Mouse (Mus musculus) midbrain, postnatal 0 days (tissue): ENCODE data around the gene Itgb1bp1. TPM values are rescaled to one million over a fixed set of nuclear protein-coding genes. Genes with fewer than 3 reads are reported as not detected.

Experiments used
- ATAC-seq: fragments of 200-750 bp; cut with Nextera tagmentation; 2 replicates; pipeline ENCODE4 v1.8.0; 2017; ENCODE audit warnings: moderate number of reproducible peaks, mild to moderate bottlenecking, moderate TSS enrichment, moderate library complexity; ENCODE audit not compliant: low FRiP score
- DNase-seq: peaks from one replicate; pipeline ENCODE4 v3.0.0-alpha.2; 2015; ENCODE audit warnings: low spot score
- H3K27ac ChIP-seq: fragments of 300-500 bp; sonication (generic); 2 replicates; pipeline ENCODE4 v1.5.1; 2014; ENCODE audit warnings: low read depth, mild to moderate bottlenecking, low read length, mixed read lengths
- H3K27me3 ChIP-seq: fragments of 300-500 bp; sonication (generic); 2 replicates; pipeline ENCODE4 v1.6.1; 2014; ENCODE audit warnings: low read length, control low read depth, mixed read lengths; ENCODE audit not compliant: insufficient read depth
- H3K36me3 ChIP-seq: fragments of 300-500 bp; sonication (generic); 2 replicates; pipeline ENCODE4 v1.6.1; 2014; ENCODE audit warnings: low read length, control low read depth, mixed read lengths; ENCODE audit not compliant: insufficient read depth
- H3K4me1 ChIP-seq: fragments of 300-500 bp; sonication (generic); 2 replicates; pipeline ENCODE4 v1.6.1; 2014; ENCODE audit warnings: mild to moderate bottlenecking, control low read depth, antibody characterized with exemption, low read length, mixed read lengths; ENCODE audit not compliant: insufficient read depth
- H3K4me2 ChIP-seq: fragments of 300-500 bp; sonication (generic); 2 replicates; pipeline ENCODE4 v1.6.1; 2014; ENCODE audit warnings: low read depth, mild to moderate bottlenecking, low read length, mixed read lengths; ENCODE audit not compliant: poor library complexity, severe bottlenecking
- H3K4me3 ChIP-seq: fragments of 300-500 bp; sonication (generic); 2 replicates; pipeline ENCODE4 v1.5.1; 2014; ENCODE audit warnings: low read depth, mild to moderate bottlenecking, low read length, moderate library complexity
- H3K9ac ChIP-seq: fragments of 300-500 bp; sonication (generic); replicated peaks from 2 replicates; pipeline ENCODE4 v1.6.1; 2014; ENCODE audit warnings: mild to moderate bottlenecking, low read length, moderate library complexity, mixed read lengths; ENCODE audit not compliant: poor library complexity, severe bottlenecking
- H3K9me3 ChIP-seq: fragments of 300-500 bp; sonication (generic); 2 replicates; pipeline ENCODE4 v1.6.1; 2016; ENCODE audit warnings: low read length, control low read depth
- CTCF ChIP-seq: IDR thresholded peaks from 2 replicates; pipeline ENCODE4 v1.5.1; 2016; ENCODE audit warnings: antibody characterized with exemption, mild to moderate bottlenecking
- WGBS: fragments of 180-500 bp; shearing (Covaris S2); extraction: QIAGEN DNeasy Blood & Tissue Kit; methylation state at CpG from one replicate; pipeline ENCODE4 v1.1.7; 2014; 5-methylcytosine and 5-hydroxymethylcytosine counted together
- polyA plus RNA-seq: library from polyadenylated mRNA; unstranded; fragments of >200 nt; fragmentation: Nextera tagmentation; extraction: Ambion mirVana; gene quantifications from 2 replicates; pipeline ENCODE4 v1.2.1, GENCODE M21; 2015
- total RNA-seq: library from RNA; depleted of rRNA; stranded (reverse); fragments of >200 nt; gene quantifications from 2 replicates; pipeline ENCODE4 v1.2.3, GENCODE M21; 2014; rRNA removed

The Itgb1bp1 gene
- total and polyA plus RNA-seq, 2 experiments from 2014 or later: 17.5 to 30.0 TPM

GRCm38 (mm10) chr12:21200613-21201012, 85.5 kb downstream of the Itgb1bp1 start:
- 0 out of 2 replicates have a peak, but pooled peaks cover 2% of the 10 kb centered on the region for H3K36me3 ChIP-seq
- no peak for ATAC-seq
- no peak for TF ChIP-seq CTCF
- H3K4me3 ChIP-seq: no peak overlapping the region
- H3K4me2 ChIP-seq: no peak overlapping the region
- no peak for DNase-seq
- H3K4me1 ChIP-seq: no peaks in the 10 kb centered on the region
- no peaks in the 10 kb centered on the region for H3K27me3 ChIP-seq
- H3K27ac ChIP-seq: no peak overlapping the region
- no peak overlapping the region for H3K9ac ChIP-seq
- WGBS: 96% methylated on average over 8 of the region's 8 CpGs
- H3K9me3 ChIP-seq: no peaks in the 10 kb centered on the region

GRCm38 (mm10) chr12:21196420-21196819, 89.7 kb downstream of the Itgb1bp1 start:
- WGBS: 85% methylated on average over 4 of the region's 4 CpGs
- no peak for ATAC-seq

GRCm38 (mm10) chr12:21195497-21195896, 90.6 kb downstream of the Itgb1bp1 start:
- no peaks in the 10 kb centered on the region for H3K9me3 ChIP-seq
- H3K27me3 ChIP-seq: no peaks in the 10 kb centered on the region
- DNase-seq: no peak
- no peak for ATAC-seq
- WGBS: 96% methylated on average over 3 of the region's 3 CpGs
- no peak for TF ChIP-seq CTCF
- no peak overlapping the region for H3K27ac ChIP-seq
- H3K4me2 ChIP-seq: no peak overlapping the region
- H3K4me1 ChIP-seq: no peaks in the 10 kb centered on the region
- H3K9ac ChIP-seq: no peak overlapping the region
- no peak overlapping the region for H3K4me3 ChIP-seq
- H3K36me3 ChIP-seq: no peaks in the 10 kb centered on the region

More at GRCm38 (mm10) chr12:21196420-21196819, 89.7 kb downstream of the Itgb1bp1 start:
- Histone ChIP-seq H3K4me3 (no peak overlapping the region), H3K9ac (no peak overlapping the region), H3K27me3 (no peaks in the 10 kb centered on the region), H3K4me2 (no peak overlapping the region), H3K36me3 (no peaks in the 10 kb centered on the region), H3K4me1 (no peaks in the 10 kb centered on the region), H3K9me3 (no peaks in the 10 kb centered on the region), H3K27ac (no peak overlapping the region)
- no peak for TF ChIP-seq CTCF
- DNase-seq: no peak

- Histone ChIP-seq H3K4me3 (no peak overlapping the region), H3K9me3 (no peaks in the 10 kb centered on the region), H3K27me3 (no peaks in the 10 kb centered on the region), H3K4me1 (no peaks in the 10 kb centered on the region), H3K4me2 (no peak overlapping the region), H3K27ac (no peak overlapping the region), H3K9ac (no peak overlapping the region), H3K36me3 (no peaks in the 10 kb centered on the region)
- no peak for TF ChIP-seq CTCF
- ATAC-seq (no peak), DNase-seq (no peak)
- 88% methylated on average over 2 of the region's 2 CpGs for WGBS
Measured at GRCm38 (mm10) chr12:21191546-21191945, 94.5 kb downstream of the Itgb1bp1 start.

Other genes starting within 250 kb of the Itgb1bp1 start
- gene Cpsf3, start 893 bp downstream of the Itgb1bp1 start, total RNA-seq: 39.4 and 45.1 TPM in 2 replicates
- 69.1 and 69.6 TPM in 2 replicates for gene Cpsf3, start 893 bp downstream of the Itgb1bp1 start, polyA plus RNA-seq
- gene Iah1, start 30.1 kb upstream of the Itgb1bp1 start, total RNA-seq: 16.0 and 22.2 TPM in 2 replicates
- gene Iah1, start 30.1 kb upstream of the Itgb1bp1 start, polyA plus RNA-seq: 19.8 and 24.1 TPM in 2 replicates
- gene Adam17, start 87.3 kb upstream of the Itgb1bp1 start, total RNA-seq: 17.0 and 23.7 TPM in 2 replicates
- 10.3 and 11.4 TPM in 2 replicates for gene Adam17, start 87.3 kb upstream of the Itgb1bp1 start, polyA plus RNA-seq
- 675 and 762 TPM in 2 replicates for gene Ywhaq, start 131.4 kb upstream of the Itgb1bp1 start, total RNA-seq
- gene Ywhaq, start 131.4 kb upstream of the Itgb1bp1 start, polyA plus RNA-seq: 1,218 and 1,259 TPM in 2 replicates